ENCODE assay signal across 10 mouse cellular contexts in the genomic region with DNA sequence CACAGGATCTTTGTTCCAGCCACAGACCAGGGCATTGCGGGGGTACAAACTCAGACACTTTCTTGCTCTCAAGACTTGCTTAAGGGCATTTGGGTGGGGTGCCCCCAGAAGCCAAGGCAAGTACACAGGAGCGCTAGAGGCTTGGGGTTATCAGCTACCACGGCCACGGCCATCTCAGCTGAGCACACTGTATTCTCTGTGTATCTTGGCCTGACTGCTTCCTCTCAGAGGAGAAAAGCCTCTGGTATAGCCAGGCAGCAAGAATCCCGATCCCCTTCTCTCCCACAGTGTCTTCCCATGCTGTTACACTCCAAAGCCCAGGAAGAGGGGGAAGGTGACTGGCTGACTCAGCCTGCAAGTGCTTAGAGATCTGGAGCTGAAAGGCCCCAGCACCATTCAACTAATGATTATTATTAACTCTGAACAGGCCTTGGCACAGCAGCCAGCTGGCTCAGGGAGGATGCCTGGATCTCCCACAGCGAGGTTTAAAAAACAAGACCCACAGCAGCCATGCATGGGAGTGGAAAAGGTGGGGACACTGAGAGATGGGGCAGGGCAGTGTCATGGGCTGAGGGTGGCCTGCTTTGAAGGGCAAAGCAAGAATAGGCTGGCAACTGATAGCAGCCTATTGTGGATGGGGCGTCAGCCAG. TPM values are rescaled to one million over a fixed set of nuclear protein-coding genes. Genes with fewer than 3 reads are reported as not detected.
A peak's percentile ranks its signal among the peaks of the same experiment; 100 is the strongest.
DNase-seq lines count a peak whose midpoint lies in the region; ATAC-seq lines count a peak whose summit lies in the region.
"Had no signal": no experiment of that assay in that cellular context is flagged by ENCODE, and none has a peak within 500 bp of the region (broad histone marks: within the 10 kb centered on the region; RNA-seq: fewer than 3 reads in every experiment).

No protein-coding gene starts in this region.

- no peaks in the 10 kb centered on the region for H3K27me3 ChIP-seq in forebrain, embryonic 13.5 days

- 0 out of 2 replicates have a peak overlapping the region, but pooled peaks have one; percentile 7 for H3K4me2 ChIP-seq in forebrain, embryonic 13.5 days

- H3K4me1 ChIP-seq in forebrain, embryonic 13.5 days: peaks cover 47% of the 10 kb centered on the region

- H3K36me3 ChIP-seq in forebrain, embryonic 13.5 days (ENCODE audit: poor library complexity, severe bottlenecking): peaks cover 28% of the 10 kb centered on the region

- peak; percentile 29 to 49 for DNase-seq in cerebellum, adult 18-20 months
- peak; percentile 62 for DNase-seq in MN1 (ENCODE audit: low spot score)
- peak; percentile 68 for DNase-seq in left cerebral cortex, postnatal 4 days
- no peak for DNase-seq in spleen, postnatal 10 days (ENCODE audit: low spot score in 2 of 2)
- DNase-seq in retina, embryonic 14.5 days (ENCODE audit: low spot score): no peak
- no peak for DNase-seq in lung, postnatal 36 days
- DNase-seq: adrenal gland, postnatal 25 days had no signal

- WGBS in forebrain, embryonic 13.5 days: 70% methylated on average over 7 of the region's 7 CpGs

- peak overlapping the region; percentile 89 for H3K27ac ChIP-seq in forebrain, embryonic 13.5 days

- intact Hi-C loops in left cerebral cortex, postnatal 4 days (cut with DNase I): no loop called here

- ATAC-seq in cerebellum, adult (ENCODE audit: insufficient number of reproducible peaks, low FRiP score, low TSS enrichment): no peak
- peak; percentile 13 for ATAC-seq in forebrain, embryonic 13.5 days

- H3K9ac ChIP-seq in forebrain, embryonic 13.5 days: peak overlapping the region; percentile 30; the same call in 1 of the 2 replicates

- no peaks in the 10 kb centered on the region for H3K9me3 ChIP-seq in forebrain, embryonic 13.5 days (replicated peaks)

- no peak overlapping the region for H3K4me3 ChIP-seq in forebrain, embryonic 13.5 days

RNA-seq across cellular contexts. Expression of gene Cyb561d1, which starts 4.9 kb away (rescaled TPM):
- polyA plus RNA-seq in forebrain, embryonic 13.5 days (2015; fragmentation: Nextera tagmentation; extraction: Ambion mirVana): 3.6 and 4.7 TPM in 2 replicates
- 10 to 100 TPM; 10.9 to 11.4 TPM for total RNA-seq in left cerebral cortex, postnatal 4 days (2021)

RNA-seq across cellular contexts. Expression of gene Amigo1, which starts 9.9 kb away (rescaled TPM):
- 6.4 and 8.1 TPM in 2 replicates for polyA plus RNA-seq in forebrain, embryonic 13.5 days (2015; fragmentation: Nextera tagmentation; extraction: Ambion mirVana)
- total RNA-seq in left cerebral cortex, postnatal 4 days (2021): 10 to 100 TPM; 23.6 to 25.8 TPM

RNA-seq across cellular contexts. Expression of gene Atxn7l2, which starts 14.7 kb away (rescaled TPM):
- 29.0 and 30.3 TPM in 2 replicates for polyA plus RNA-seq in forebrain, embryonic 13.5 days (2015; fragmentation: Nextera tagmentation; extraction: Ambion mirVana)
- 10 to 100 TPM; 33.1 to 34.8 TPM for total RNA-seq in left cerebral cortex, postnatal 4 days (2021)

RNA-seq across cellular contexts. Expression of gene Sypl2, which starts 30.4 kb away (rescaled TPM):
- 2.5 TPM in 2 replicates for polyA plus RNA-seq in forebrain, embryonic 13.5 days (2015; fragmentation: Nextera tagmentation; extraction: Ambion mirVana)
- total RNA-seq in left cerebral cortex, postnatal 4 days (2021): 1 to 10 TPM in 1 of 2 experiments, under 1 TPM in 1; 0.98 to 1.4 TPM

RNA-seq across cellular contexts. Expression of gene Gpr61, which starts 41.4 kb away (rescaled TPM):
- polyA plus RNA-seq in forebrain, embryonic 13.5 days (2015; fragmentation: Nextera tagmentation; extraction: Ambion mirVana): 0.98 and 1.0 TPM in 2 replicates
- total RNA-seq in left cerebral cortex, postnatal 4 days (2021): 10 to 100 TPM; 12.1 to 14.0 TPM
- total RNA-seq: heart, adult 18-20 months had no signal

Comparison
In these comparisons a context has a peak if more than half of its experiments do, and no peak if none do; other contexts are left out.
1. DNase-seq: peak in cerebellum, adult 18-20 months (2 of 2), MN1 (single experiment) and left cerebral cortex, postnatal 4 days (single experiment); none in spleen, postnatal 10 days (0 of 2), retina, embryonic 14.5 days (single experiment) and lung, postnatal 36 days (single experiment).